ENCODE assay signal across 8 mouse cellular contexts in the genomic region with DNA sequence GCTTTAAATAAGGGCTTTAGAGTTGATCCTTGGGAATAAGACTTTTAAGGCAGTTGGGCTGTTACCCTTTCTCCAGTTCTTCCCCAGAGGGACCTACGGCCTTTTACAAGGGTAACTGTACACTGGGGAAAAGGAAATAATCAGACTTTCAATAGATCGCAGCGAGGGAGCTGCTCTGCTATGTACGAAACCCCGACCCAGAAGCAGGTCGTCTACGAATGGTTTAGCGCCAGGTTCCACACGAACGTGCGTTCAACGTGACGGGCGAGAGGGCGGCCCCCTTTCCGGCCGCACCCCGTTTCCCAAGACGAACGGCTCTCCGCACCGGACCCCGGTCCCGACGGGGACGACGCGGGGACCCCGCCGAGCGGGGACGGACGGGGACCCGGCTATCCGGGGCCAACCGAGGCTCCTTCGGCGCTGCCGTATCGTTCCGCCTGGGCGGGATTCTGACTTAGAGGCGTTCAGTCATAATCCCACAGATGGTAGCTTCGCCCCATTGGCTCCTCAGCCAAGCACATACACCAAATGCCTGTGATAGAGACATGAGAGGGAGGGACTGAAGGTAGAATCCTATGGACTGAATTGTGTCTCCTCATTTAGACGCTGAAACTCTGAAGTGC. TPM values are rescaled to one million over a fixed set of nuclear protein-coding genes. Genes with fewer than 3 reads are reported as not detected.
DNase-seq lines count a peak whose midpoint lies in the region; ATAC-seq and TF ChIP-seq lines count a peak whose summit lies in the region.
"Not testable (repeated sequence)": the region's sequence is repeated elsewhere in the genome, so short reads cannot be mapped to it uniquely, and the experiment has no call there.

No protein-coding gene starts in this region.

- intact Hi-C loops in gastrocnemius, adult 2 months (cut with DNase I): loop anchor here (2.0 kb wide), 1 partner anchor 193 kb away; no protein-coding TSS in a partner anchor

- not testable (repeated sequence) for H3K27ac ChIP-seq in gastrocnemius, adult 2 months; hindbrain, embryonic 12.5 days; liver, embryonic 12.5 days; midbrain, embryonic 16.5 days (ENCODE audit: low read length)

- H3K27me3 ChIP-seq in hindbrain, embryonic 12.5 days; liver, embryonic 12.5 days (replicated peaks); midbrain, embryonic 16.5 days (ENCODE audit: control insufficient read depth, insufficient read depth, low read depth, low read length): not testable (repeated sequence)

- H3K9me3 ChIP-seq in hindbrain, embryonic 12.5 days (replicated peaks); liver, embryonic 12.5 days (replicated peaks); midbrain, embryonic 16.5 days (replicated peaks; ENCODE audit: control insufficient read depth, low read length, poor library complexity, severe bottlenecking): not testable (repeated sequence)

- ATAC-seq in hindbrain, embryonic 12.5 days (ENCODE audit: low FRiP score): peak; percentile 100
- ATAC-seq in liver, embryonic 12.5 days: peak; percentile 100
- peak; percentile 100 for ATAC-seq in midbrain, embryonic 16.5 days

- not testable (repeated sequence) for TF ChIP-seq CTCF in gastrocnemius, adult 2 months (IDR thresholded peaks at IDR 0.05)

- H3K36me3 ChIP-seq in hindbrain, embryonic 12.5 days; midbrain, embryonic 16.5 days (ENCODE audit: control insufficient read depth, insufficient read depth, low read length): not testable (repeated sequence)
- peaks cover 12% of the 10 kb centered on the region for H3K36me3 ChIP-seq in liver, embryonic 12.5 days

- H3K4me2 ChIP-seq in hindbrain, embryonic 12.5 days (replicated peaks): peak overlapping the region; percentile 37
- not testable (repeated sequence) for H3K4me2 ChIP-seq in liver, embryonic 12.5 days
- H3K4me2 ChIP-seq in midbrain, embryonic 16.5 days (ENCODE audit: low read length): peak overlapping the region; percentile 44

- WGBS in hindbrain, embryonic 12.5 days: 31% methylated on average over 45 of the region's 45 CpGs
- 60% methylated on average over 42 of the region's 45 CpGs for WGBS in liver, embryonic 12.5 days (ENCODE audit: insufficient replicate concordance)
- 17% methylated on average over 30 of the region's 45 CpGs for WGBS in midbrain, embryonic 16.5 days

- not testable (repeated sequence) for H3K4me1 ChIP-seq in hindbrain, embryonic 12.5 days; liver, embryonic 12.5 days; midbrain, embryonic 16.5 days (ENCODE audit: control insufficient read depth, insufficient read depth, low read length)

- H3K4me3 ChIP-seq in gastrocnemius, adult 2 months: peak overlapping the region; percentile 33
- H3K4me3 ChIP-seq in hindbrain, embryonic 12.5 days; liver, embryonic 12.5 days: not testable (repeated sequence)
- peak overlapping the region; percentile 29 for H3K4me3 ChIP-seq in midbrain, embryonic 16.5 days (ENCODE audit: low read depth, low read length)

- peak; percentile 90 to 97 for DNase-seq in CD8-positive naive resting alpha-beta T cell, adult 2 months (ENCODE audit: low read depth in 2 of 2, low spot score in 2 of 2)
- peak; percentile 51 to 77 for DNase-seq in cerebellum, postnatal 25 days
- peak; percentile 63 for DNase-seq in gastrocnemius, adult 2 months
- peak; percentile 78 to 91 for DNase-seq in layer of hippocampus, adult 18-20 months (ENCODE audit: low spot score in 2 of 2)
- peak; percentile 39 to 71 for DNase-seq in spleen, postnatal 36 days (ENCODE audit: low spot score in 2 of 2)

- not testable (repeated sequence) for H3K9ac ChIP-seq in hindbrain, embryonic 12.5 days; liver, embryonic 12.5 days; midbrain, embryonic 16.5 days (ENCODE audit: low read depth, low read length)

RNA-seq across cellular contexts. Expression of gene Tspan3, which starts 58.3 kb away (rescaled TPM):
- total RNA-seq in gastrocnemius, adult 2 months (2021): 100 to 1,000 TPM in 1 of 2 experiments, 10 to 100 TPM in 1; 86.1 to 122 TPM
- 495 and 515 TPM in 2 replicates for polyA plus RNA-seq in hindbrain, embryonic 12.5 days (2016; fragmentation: Nextera tagmentation; extraction: Ambion mirVana)
- 100 to 1,000 TPM; 341 to 346 TPM for total RNA-seq in layer of hippocampus, adult 18-20 months (2021)
- 70.5 and 70.6 TPM in 2 replicates for polyA plus RNA-seq in liver, embryonic 12.5 days (2016; fragmentation: Nextera tagmentation; extraction: Ambion mirVana)
- 561 and 610 TPM in 2 replicates for polyA plus RNA-seq in midbrain, embryonic 16.5 days (2015; fragmentation: Nextera tagmentation; extraction: Ambion mirVana)
